Mouse (Mus musculus) liver, adult 10 weeks (tissue): ENCODE data around the gene Smg9. TPM values are rescaled to one million over a fixed set of nuclear protein-coding genes. Genes with fewer than 3 reads are reported as not detected.

Source experiments
- polyA plus RNA-seq: library from polyadenylated mRNA; stranded (reverse); fragments of 350-450 nt; fragmentation: Illumina TruSeq; extraction: RNeasy Lipid Tissue Mini Kit (QIAGEN cat#74804); gene quantifications from one replicate; pipeline ENCODE4 v1.2.3, GENCODE M21; 2014; ENCODE audit warnings: low read depth, low replicate concordance

The Smg9 gene
- 0.21 TPM for polyA plus RNA-seq

GRCm38 (mm10) chr7:24399256-24400081, at the start of gene Smg9:
TSS of gene Smg9 (plus strand) at chr7:24399619.

GRCm38 (mm10) chr7:24369731-24370541, 29.5 kb upstream of the Smg9 start, which contains the start of gene Kcnn4:
TSS of gene Kcnn4 (plus strand) at chr7:24370263.

DNA sequence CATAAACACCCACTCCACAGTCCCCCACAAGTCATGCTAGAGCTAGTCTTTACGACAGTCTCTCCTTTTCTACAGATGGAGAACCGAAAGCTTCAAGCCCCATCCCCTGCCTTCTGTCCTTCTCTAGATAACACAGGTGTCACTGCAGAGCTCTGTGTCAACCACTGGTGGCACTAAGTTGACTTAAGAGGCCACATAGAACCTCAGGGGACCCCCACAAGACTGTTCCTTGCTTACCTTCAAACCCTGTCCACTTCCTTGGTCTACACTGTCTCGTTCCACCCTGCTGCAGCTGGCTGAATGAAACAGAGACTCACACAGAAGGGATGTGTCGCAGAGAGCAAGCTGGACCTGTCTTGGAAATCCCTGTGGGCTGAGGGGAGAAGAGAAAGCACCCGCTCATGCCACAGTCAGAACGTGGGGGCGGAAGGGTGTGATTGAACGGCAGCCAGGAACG, 52.5 kb downstream of the Smg9 start, which contains the start of gene Irgc1:
Gene Irgc1 (minus strand): TSS at position 443 of the 457 bp plus-strand sequence.

DNA sequence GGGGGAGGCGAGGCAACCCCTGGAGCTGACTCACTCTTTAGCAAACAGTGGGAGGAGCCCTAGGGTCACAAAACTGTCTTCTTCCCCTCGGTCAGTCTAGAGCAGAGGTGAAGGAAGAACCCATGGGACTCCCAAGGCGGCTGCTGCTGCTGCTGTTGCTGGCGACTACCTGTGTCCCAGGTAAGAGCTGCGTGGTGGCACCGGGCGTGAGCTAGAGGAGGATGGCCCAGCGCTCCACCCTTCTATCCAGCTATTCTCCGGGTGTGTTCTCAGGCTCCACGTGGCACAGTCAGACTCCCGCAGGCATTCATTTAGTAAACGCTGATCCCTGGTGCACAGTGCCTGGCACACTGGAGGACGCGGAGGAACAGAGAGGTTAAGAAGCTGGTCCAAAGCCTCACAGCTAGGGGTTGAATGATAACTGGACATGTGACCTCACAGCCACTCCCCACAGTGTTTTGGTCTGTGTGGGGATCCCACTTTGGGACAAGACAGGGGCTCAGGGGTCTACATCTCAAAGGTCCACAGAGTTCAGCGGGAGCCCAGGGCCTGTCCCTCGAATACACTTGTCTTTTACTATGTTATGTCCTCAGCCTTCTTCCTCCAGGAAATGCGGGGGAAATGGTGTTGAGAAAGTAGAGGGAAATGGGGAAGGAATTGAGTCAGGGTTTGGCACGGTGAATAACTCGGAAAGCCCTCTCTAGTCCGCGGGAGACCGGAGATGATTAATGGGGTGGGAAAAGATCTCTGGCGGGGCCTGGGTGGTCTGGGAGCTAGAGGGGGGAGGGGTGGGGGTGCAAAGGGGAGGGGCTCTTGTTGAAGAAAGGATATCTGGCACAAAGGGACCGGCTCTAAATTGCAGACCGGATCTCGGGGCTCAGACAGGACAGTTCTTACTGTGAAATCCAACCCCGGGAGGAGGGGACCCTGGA, 63.2 kb downstream of the Smg9 start, which contains the start of gene Plaur:
Gene Plaur (plus strand): TSS at position 97 of the 932 bp plus-strand sequence.

Other genes starting within 250 kb of the Smg9 start
- gene Zfp114, start 224.6 kb upstream of the Smg9 start, polyA plus RNA-seq, result 0.11 TPM
- gene Zfp111, start 188.2 kb upstream of the Smg9 start, polyA plus RNA-seq, result 1.5 TPM
- 1.2 TPM for gene Zfp109, start 162.1 kb upstream of the Smg9 start, polyA plus RNA-seq
- gene Zfp108, start 144.8 kb upstream of the Smg9 start, polyA plus RNA-seq, result 1.1 TPM
- 1.4 TPM for gene Zfp93, start 129.2 kb upstream of the Smg9 start, polyA plus RNA-seq
- not detected for gene Zfp61, start 98.4 kb upstream of the Smg9 start, polyA plus RNA-seq
- 0.87 TPM for gene Zfp94, start 83.0 kb upstream of the Smg9 start, polyA plus RNA-seq
- not detected for gene Tescl, start 65.7 kb upstream of the Smg9 start, polyA plus RNA-seq
- gene Lypd5, start 50.4 kb upstream of the Smg9 start, polyA plus RNA-seq, result not detected
- not detected for gene Kcnn4, start 29.4 kb upstream of the Smg9 start, polyA plus RNA-seq
- gene Irgc1, start 52.7 kb downstream of the Smg9 start, polyA plus RNA-seq, result not detected
- gene Plaur, start 62.9 kb downstream of the Smg9 start, polyA plus RNA-seq, result not detected
- 0.34 TPM for gene Cadm4, start 82.4 kb downstream of the Smg9 start, polyA plus RNA-seq
- gene Zfp428, start 107.4 kb downstream of the Smg9 start, polyA plus RNA-seq, result not detected
- gene AC161166.1, start 112.8 kb downstream of the Smg9 start, polyA plus RNA-seq, result not detected
- 3.8 TPM for gene Irgq, start 131.1 kb downstream of the Smg9 start, polyA plus RNA-seq
- gene Pinlyp, start 146.5 kb downstream of the Smg9 start, polyA plus RNA-seq, result not detected
- gene Xrcc1, start 146.7 kb downstream of the Smg9 start, polyA plus RNA-seq, result 0.74 TPM
- gene Ethe1, start 187.9 kb downstream of the Smg9 start, polyA plus RNA-seq, result 11.2 TPM
- not detected for gene Zfp575, start 188.0 kb downstream of the Smg9 start, polyA plus RNA-seq
- 0.29 TPM for gene Phldb3, start 211.1 kb downstream of the Smg9 start, polyA plus RNA-seq
- not detected for gene Lypd3, start 236.9 kb downstream of the Smg9 start, polyA plus RNA-seq